Mouse (Mus musculus): Measurements from ENCODE around the gene Pacrg. TPM values are rescaled to one million over a fixed set of nuclear protein-coding genes. Genes with fewer than 3 reads are reported as not detected.

Gene Pacrg
- polyA plus RNA-seq, 1 experiment from 2014 or later: 0.96 TPM

DNA sequence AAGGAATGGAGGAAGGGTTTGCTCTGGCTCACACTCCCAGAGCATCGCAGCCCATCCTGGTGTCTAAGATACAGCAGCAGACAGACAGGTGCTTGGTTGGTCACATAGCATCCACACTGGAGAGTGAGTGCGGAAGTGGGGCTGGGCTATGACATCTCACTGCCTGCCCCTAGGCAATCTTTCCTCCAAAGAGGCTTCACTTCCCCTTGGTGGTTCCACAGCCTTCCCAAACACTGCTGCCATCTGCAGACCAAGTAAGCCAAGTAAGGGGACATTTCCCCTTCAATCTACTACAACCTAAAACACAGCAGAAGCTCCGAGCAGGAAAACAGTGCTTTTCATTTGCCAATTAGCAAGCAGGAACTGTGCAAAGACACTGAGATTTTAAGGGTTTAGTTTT lies 165.1 kb downstream of the Pacrg start:
- no peaks in the 10 kb centered on the region for H3K9me3 ChIP-seq (replicated peaks)
- H3K4me2 ChIP-seq: no peak overlapping the region
- no peaks in the 10 kb centered on the region for H3K27me3 ChIP-seq (replicated peaks)
- ATAC-seq (ENCODE audit: insufficient number of reproducible peaks, low FRiP score): no peak
- H3K27ac ChIP-seq (ENCODE audit: poor library complexity, severe bottlenecking): no peak overlapping the region
- H3K36me3 ChIP-seq: no peaks in the 10 kb centered on the region
- peaks cover 5% of the 10 kb centered on the region; the same call in 1 of the 2 replicates for H3K4me1 ChIP-seq (replicated peaks)
- no peak overlapping the region for H3K4me3 ChIP-seq
- WGBS: 58% methylated on average over 3 of the region's 3 CpGs
- no peak overlapping the region for H3K9ac ChIP-seq

DNA sequence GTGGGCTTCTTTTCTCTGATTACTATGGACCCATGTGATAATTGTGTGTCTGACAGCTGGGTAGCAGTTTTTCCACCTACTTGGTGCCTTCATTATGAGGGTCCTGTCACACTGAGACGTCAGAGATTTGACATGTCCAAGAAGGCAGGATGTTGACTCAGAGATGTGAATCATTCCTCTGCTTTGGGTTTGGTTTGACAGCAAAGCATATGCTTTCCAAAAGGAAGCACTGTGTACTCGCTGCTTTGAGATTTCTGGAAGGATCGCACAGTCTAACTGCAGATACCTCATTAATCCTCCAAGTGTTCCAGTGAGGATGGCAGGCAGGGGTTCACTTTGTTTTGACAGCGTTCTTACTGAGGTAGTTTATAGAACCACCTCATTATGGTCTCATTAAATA lies 178.8 kb downstream of the Pacrg start:
- Histone ChIP-seq H3K27me3 (replicated peaks) (no peaks in the 10 kb centered on the region), H3K36me3 (no peaks in the 10 kb centered on the region), H3K4me2 (no peak overlapping the region), H3K4me3 (no peak overlapping the region), H3K9ac (no peak overlapping the region), H3K9me3 (replicated peaks) (peaks cover 8% of the 10 kb centered on the region; the same call in 1 of the 2 replicates), H3K4me1 (replicated peaks) (peaks cover 4% of the 10 kb centered on the region; the same call in 1 of the 2 replicates), H3K27ac (ENCODE audit: poor library complexity, severe bottlenecking) (no peak overlapping the region)
- no peak for ATAC-seq (ENCODE audit: insufficient number of reproducible peaks, low FRiP score)
- WGBS: 70% methylated on average over 4 of the region's 4 CpGs

DNA sequence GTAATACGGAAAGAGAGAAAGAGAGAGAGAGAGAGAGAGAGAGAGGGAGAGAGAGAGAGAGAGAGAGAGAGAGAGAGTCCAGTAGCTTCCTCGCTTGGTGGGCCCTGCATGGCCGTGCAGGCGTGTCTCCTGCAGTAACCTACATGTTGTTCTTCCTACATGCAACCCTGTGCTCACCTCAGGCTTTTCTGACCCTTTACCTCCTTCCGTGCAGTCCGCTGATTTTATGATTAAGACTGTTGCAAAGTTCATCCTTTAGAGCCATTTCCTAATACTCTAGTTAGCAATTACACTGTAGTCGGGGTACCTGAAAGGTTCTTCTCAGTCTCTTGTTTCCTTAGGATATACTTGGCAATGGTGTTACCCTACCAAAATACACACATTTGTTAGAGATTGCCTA lies 196.5 kb downstream of the Pacrg start:
- H3K36me3 ChIP-seq: no peaks in the 10 kb centered on the region
- H3K4me1 ChIP-seq (replicated peaks): no peaks in the 10 kb centered on the region
- no peak overlapping the region for H3K9ac ChIP-seq
- no peak overlapping the region for H3K27ac ChIP-seq (ENCODE audit: poor library complexity, severe bottlenecking)
- ATAC-seq (ENCODE audit: insufficient number of reproducible peaks, low FRiP score): no peak
- no peaks in the 10 kb centered on the region for H3K27me3 ChIP-seq (replicated peaks)
- H3K4me2 ChIP-seq: no peak overlapping the region
- H3K4me3 ChIP-seq: no peak overlapping the region
- H3K9me3 ChIP-seq (replicated peaks): no peaks in the 10 kb centered on the region; the same call in 1 of the 2 replicates
- 83% methylated on average over 7 of the region's 7 CpGs for WGBS

DNA sequence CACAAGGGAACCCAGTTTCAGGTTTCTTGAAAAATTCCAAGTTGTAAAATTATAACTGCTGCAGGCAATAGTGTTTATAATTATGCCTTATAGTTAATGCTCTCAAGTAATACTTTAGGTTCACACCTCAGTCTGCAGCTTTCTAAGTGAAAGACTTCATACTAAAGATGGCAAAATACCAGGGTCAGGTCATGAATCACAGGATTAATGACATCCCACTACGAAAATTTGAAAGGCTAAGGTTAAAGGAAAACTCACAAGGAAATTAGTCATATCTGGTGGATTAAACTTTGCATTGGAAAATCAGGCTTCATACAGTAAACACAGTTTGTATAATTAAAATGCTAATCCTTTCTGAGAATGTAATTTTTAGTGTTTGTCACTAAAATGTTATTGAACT lies 200.3 kb downstream of the Pacrg start:
- Histone ChIP-seq H3K36me3 (no peaks in the 10 kb centered on the region), H3K9ac (no peak overlapping the region), H3K4me3 (no peak overlapping the region), H3K4me2 (no peak overlapping the region), H3K4me1 (replicated peaks) (no peaks in the 10 kb centered on the region), H3K27ac (ENCODE audit: poor library complexity, severe bottlenecking) (no peak overlapping the region), H3K27me3 (replicated peaks) (no peaks in the 10 kb centered on the region), H3K9me3 (replicated peaks) (no peaks in the 10 kb centered on the region)
- WGBS: 64% methylated on average over 1 of the region's 1 CpGs
- no peak for ATAC-seq (ENCODE audit: insufficient number of reproducible peaks, low FRiP score)

- H3K27me3 ChIP-seq (replicated peaks): no peaks in the 10 kb centered on the region
- no peaks in the 10 kb centered on the region for H3K9me3 ChIP-seq (replicated peaks)
- no peak overlapping the region for H3K27ac ChIP-seq (ENCODE audit: poor library complexity, severe bottlenecking)
- no peak overlapping the region for H3K4me2 ChIP-seq
- no peak for ATAC-seq (ENCODE audit: insufficient number of reproducible peaks, low FRiP score)
- H3K4me1 ChIP-seq (replicated peaks): no peaks in the 10 kb centered on the region
- H3K9ac ChIP-seq: no peak overlapping the region
- 73% methylated on average over 8 of the region's 8 CpGs for WGBS
- no peaks in the 10 kb centered on the region for H3K36me3 ChIP-seq
- no peak overlapping the region for H3K4me3 ChIP-seq
These were observed 204.1 kb downstream of the Pacrg start for GRCm38 (mm10) chr17:10635955-10636470.

DNA sequence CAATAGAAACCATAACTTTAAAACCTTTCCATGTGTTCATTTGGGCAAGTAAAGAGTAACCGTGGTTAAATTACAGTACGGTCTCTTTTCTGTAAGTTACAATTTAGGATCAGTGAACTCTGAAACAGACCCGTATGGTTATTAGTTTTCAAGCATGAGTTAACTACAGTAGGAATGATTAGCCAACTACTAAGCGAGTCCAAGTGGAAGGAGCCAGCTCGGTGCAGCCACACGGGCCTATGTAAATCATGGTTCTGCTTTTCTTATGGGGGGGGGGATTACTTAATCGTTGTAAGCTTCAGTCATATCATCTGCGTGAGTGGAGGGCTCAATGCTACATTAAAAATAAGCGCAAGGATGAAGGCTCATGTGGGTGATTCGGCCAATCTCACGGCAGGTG lies 204.6 kb downstream of the Pacrg start:
- no peak for ATAC-seq (ENCODE audit: insufficient number of reproducible peaks, low FRiP score)
- H3K36me3 ChIP-seq: no peaks in the 10 kb centered on the region
- no peak overlapping the region for H3K4me2 ChIP-seq
- no peaks in the 10 kb centered on the region for H3K27me3 ChIP-seq (replicated peaks)
- H3K4me3 ChIP-seq: no peak overlapping the region
- no peak overlapping the region for H3K27ac ChIP-seq (ENCODE audit: poor library complexity, severe bottlenecking)
- H3K9ac ChIP-seq: no peak overlapping the region
- WGBS: 88% methylated on average over 11 of the region's 11 CpGs
- no peaks in the 10 kb centered on the region for H3K4me1 ChIP-seq (replicated peaks)
- no peaks in the 10 kb centered on the region for H3K9me3 ChIP-seq (replicated peaks)

DNA sequence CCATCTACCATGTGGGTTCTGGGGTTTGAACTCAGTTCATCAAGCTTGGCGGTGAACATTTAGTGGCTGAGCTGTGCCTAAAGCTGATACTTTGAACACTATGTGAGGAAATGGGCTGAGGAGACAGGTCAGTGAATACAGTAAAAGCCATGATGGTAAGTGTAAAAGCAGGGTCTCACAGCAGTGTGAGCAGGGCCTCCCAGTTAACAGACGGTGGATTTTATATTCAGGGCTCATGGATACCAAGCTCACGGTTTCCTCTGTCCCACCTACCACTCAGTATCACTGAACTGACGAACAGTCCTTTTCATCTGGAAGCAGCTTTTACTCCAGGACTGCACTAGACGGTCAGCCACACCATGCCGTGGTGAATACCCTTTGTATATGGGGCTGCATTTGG lies 205.1 kb downstream of the Pacrg start:
- 87% methylated on average over 6 of the region's 6 CpGs for WGBS
- H3K27me3 ChIP-seq (replicated peaks): no peaks in the 10 kb centered on the region
- ATAC-seq (ENCODE audit: insufficient number of reproducible peaks, low FRiP score): no peak
- no peak overlapping the region for H3K4me2 ChIP-seq
- H3K36me3 ChIP-seq: no peaks in the 10 kb centered on the region
- H3K4me1 ChIP-seq (replicated peaks): no peaks in the 10 kb centered on the region
- no peak overlapping the region for H3K27ac ChIP-seq (ENCODE audit: poor library complexity, severe bottlenecking)
- no peak overlapping the region for H3K4me3 ChIP-seq
- no peaks in the 10 kb centered on the region for H3K9me3 ChIP-seq (replicated peaks)
- no peak overlapping the region for H3K9ac ChIP-seq

- Histone ChIP-seq H3K4me2 (no peak overlapping the region), H3K27me3 (replicated peaks) (no peaks in the 10 kb centered on the region), H3K9ac (no peak overlapping the region), H3K4me3 (no peak overlapping the region), H3K36me3 (no peaks in the 10 kb centered on the region), H3K27ac (ENCODE audit: poor library complexity, severe bottlenecking) (no peak overlapping the region), H3K4me1 (replicated peaks) (no peaks in the 10 kb centered on the region; the same call in 1 of the 2 replicates), H3K9me3 (replicated peaks) (no peaks in the 10 kb centered on the region)
- WGBS: 82% methylated on average over 7 of the region's 7 CpGs
- ATAC-seq (ENCODE audit: insufficient number of reproducible peaks, low FRiP score): no peak
These were observed 206.3 kb downstream of the Pacrg start for GRCm38 (mm10) chr17:10633769-10634168.

GRCm38 (mm10) chr17:10628240-10628639 lies 211.9 kb downstream of the Pacrg start:
- Histone ChIP-seq H3K4me3 (no peak overlapping the region), H3K4me1 (replicated peaks) (no peaks in the 10 kb centered on the region; the same call in 1 of the 2 replicates), H3K9ac (no peak overlapping the region), H3K27ac (ENCODE audit: poor library complexity, severe bottlenecking) (no peak overlapping the region), H3K27me3 (replicated peaks) (no peaks in the 10 kb centered on the region), H3K36me3 (no peaks in the 10 kb centered on the region), H3K9me3 (replicated peaks) (no peaks in the 10 kb centered on the region), H3K4me2 (no peak overlapping the region)
- no peak for ATAC-seq (ENCODE audit: insufficient number of reproducible peaks, low FRiP score)
- WGBS: 71% methylated on average over 4 of the region's 4 CpGs

DNA sequence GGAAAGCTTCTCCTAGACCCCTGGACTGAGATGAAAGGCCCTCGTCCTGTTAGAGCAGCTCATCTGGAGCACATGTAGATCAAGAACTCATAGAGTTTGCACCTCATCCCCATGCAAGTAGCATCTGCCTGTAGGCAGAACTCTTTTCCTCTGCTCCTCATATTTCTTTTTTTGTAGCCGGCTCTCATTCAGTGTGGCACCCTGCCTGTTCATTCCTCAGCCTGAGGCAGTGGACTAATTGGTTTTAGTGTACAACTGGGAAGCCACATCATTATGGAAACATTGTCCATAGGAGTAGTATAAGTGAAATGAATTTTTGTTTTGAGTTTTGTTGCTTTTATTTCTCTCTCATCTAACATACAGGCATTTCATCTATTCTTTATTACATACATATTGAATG lies 212.6 kb downstream of the Pacrg start:
- no peak overlapping the region for H3K27ac ChIP-seq (ENCODE audit: poor library complexity, severe bottlenecking)

GRCm38 (mm10) chr17:10626299-10627095 lies 213.6 kb downstream of the Pacrg start:
- no peaks in the 10 kb centered on the region for H3K27me3 ChIP-seq (replicated peaks)
- 79% methylated on average over 13 of the region's 13 CpGs for WGBS
- H3K4me2 ChIP-seq: no peak overlapping the region
- no peaks in the 10 kb centered on the region for H3K36me3 ChIP-seq
- H3K9ac ChIP-seq: no peak overlapping the region
- H3K4me3 ChIP-seq: no peak overlapping the region
- H3K4me1 ChIP-seq (replicated peaks): peaks cover 2% of the 10 kb centered on the region
- no peak for ATAC-seq (ENCODE audit: insufficient number of reproducible peaks, low FRiP score)
- H3K27ac ChIP-seq (ENCODE audit: poor library complexity, severe bottlenecking): no peak overlapping the region
- H3K9me3 ChIP-seq (replicated peaks): no peaks in the 10 kb centered on the region

More for the DNA sequence above, 212.6 kb downstream of the Pacrg start:
- Histone ChIP-seq H3K9me3 (replicated peaks) (no peaks in the 10 kb centered on the region), H3K36me3 (no peaks in the 10 kb centered on the region), H3K4me1 (replicated peaks) (no peaks in the 10 kb centered on the region; the same call in 1 of the 2 replicates), H3K27me3 (replicated peaks) (no peaks in the 10 kb centered on the region), H3K4me3 (no peak overlapping the region), H3K4me2 (no peak overlapping the region), H3K9ac (no peak overlapping the region)
- ATAC-seq (ENCODE audit: insufficient number of reproducible peaks, low FRiP score): no peak
- 75% methylated on average over 2 of the region's 2 CpGs for WGBS

Data from heart, embryonic 12.5 days (tissue).